Mouse (Mus musculus) retina, postnatal 1 day (tissue): ENCODE measurements at regions not wholly inside any gene's neighbourhood (a gene's known extent, or its start where the extent isn't known, plus 50 kb on each side); places are given as distances from the start of the nearest gene placed in this dataset.

Experiments used
- DNase-seq: peaks from one replicate; pipeline ENCODE4 v3.0.0-alpha.2; 2012

DNA sequence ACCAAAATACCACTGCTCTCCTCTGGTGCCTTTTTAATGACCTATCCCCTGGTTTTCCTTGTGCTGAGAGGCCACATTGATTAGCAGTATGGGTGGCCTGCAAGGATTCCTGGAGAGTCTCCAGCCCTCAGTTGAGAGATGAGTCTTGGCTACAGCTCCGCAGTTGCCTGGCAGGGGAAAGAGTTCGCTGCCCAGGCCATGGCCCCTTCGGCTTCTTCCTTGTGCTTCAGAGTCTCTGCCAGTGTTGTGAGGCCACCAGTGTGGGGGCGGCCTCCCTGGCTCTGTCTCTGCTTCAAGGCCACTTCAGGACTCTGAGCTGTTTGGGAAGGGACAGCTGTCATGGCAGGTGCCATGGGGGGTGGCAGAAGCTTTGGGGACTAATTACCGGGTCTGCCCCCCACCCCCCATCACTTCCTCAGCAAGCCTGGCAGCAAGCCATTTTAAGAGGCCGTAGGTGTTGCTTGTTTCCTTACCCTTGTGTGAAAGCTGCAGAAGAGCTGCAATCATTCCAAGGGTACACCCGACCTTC, 85.8 kb upstream of the Gria1 start:
- DNase-seq = peak; percentile 2

GRCm38 (mm10) chr11:56932766-56933165, 78.4 kb upstream of the Gria1 start:
- no peak for DNase-seq

DNA sequence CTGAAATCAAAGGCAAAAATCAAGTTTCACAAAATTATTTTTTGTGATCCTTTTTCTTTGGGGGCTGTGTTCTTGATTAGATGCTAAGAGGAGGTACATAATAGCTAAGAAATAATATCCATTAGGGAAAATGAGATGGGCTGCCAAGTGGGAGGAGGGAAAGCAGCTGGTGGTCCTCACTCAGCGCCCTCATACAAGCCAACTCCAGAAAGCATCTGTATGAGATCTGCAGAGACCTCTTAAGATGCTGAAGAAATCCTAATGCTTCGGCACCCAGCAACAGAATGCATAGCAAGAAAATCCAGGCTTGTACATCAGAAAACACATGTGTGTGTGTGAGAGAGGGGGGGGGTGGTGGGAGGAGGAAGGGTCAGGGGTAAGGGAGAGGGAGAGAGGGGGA, 58.8 kb upstream of the Gria1 start:
- no peak for DNase-seq

GRCm38 (mm10) chr11:56957824-56958223, 53.4 kb upstream of the Gria1 start:
- DNase-seq = no peak
